Mouse (Mus musculus) spleen, adult 2 months (tissue): ENCODE measurements around the gene Rasgef1b.

ENCODE experiments used
- CTCF ChIP-seq: fragments of 200-500 bp; IDR thresholded peaks from 2 replicates; pipeline ENCODE4 v1.5.1; 2011; ENCODE audit warnings: mild to moderate bottlenecking, inconsistent platforms; ENCODE audit not compliant: insufficient read depth, insufficient read length, insufficient replicate concordance; ENCODE audit errors: extremely low read depth
- POLR2A ChIP-seq: fragments of 200-500 bp; IDR thresholded peaks from 2 replicates; pipeline ENCODE4 v1.6.1; 2011; ENCODE audit warnings: low read depth, low read length, inconsistent platforms

GRCm38 (mm10) chr5:99183637-99184036, 545.2 kb downstream of the Rasgef1b start:
- no peak for TF ChIP-seq CTCF
- TF ChIP-seq POLR2A: no peak
